Mouse (Mus musculus) bone marrow macrophage, adult 2 months (primary cell): Measurements from ENCODE around the gene Gcnt3. TPM values are rescaled to one million over a fixed set of nuclear protein-coding genes. Genes with fewer than 3 reads are reported as not detected.

ENCODE experiments used
- H3K27ac ChIP-seq: 2 replicates; pipeline ENCODE4 v1.5.1; 2012; ENCODE audit warnings: low read depth, low read length; ENCODE audit not compliant: insufficient read depth
- H3K4me1 ChIP-seq: 2 replicates; pipeline ENCODE4 v1.6.1; 2012; ENCODE audit warnings: low read length; ENCODE audit not compliant: control insufficient read depth, insufficient read depth
- H3K4me3 ChIP-seq: 2 replicates; pipeline ENCODE4 v1.5.1; 2012; ENCODE audit warnings: mild to moderate bottlenecking, low read length, moderate library complexity; ENCODE audit not compliant: insufficient read depth
- CTCF ChIP-seq: IDR thresholded peaks from 2 replicates; pipeline ENCODE4 v1.5.1; 2012; ENCODE audit warnings: low read depth, mild to moderate bottlenecking, low read length, moderate library complexity
- POLR2A ChIP-seq: IDR thresholded peaks from 2 replicates; pipeline ENCODE4 v1.6.1; 2012; ENCODE audit warnings: mild to moderate bottlenecking, low read depth, low read length, borderline replicate concordance
- polyA plus RNA-seq: library from polyadenylated mRNA; stranded (reverse); fragments of >200 nt; gene quantifications from 2 replicates; pipeline ENCODE4 v1.2.4, GENCODE M21; 2012; ENCODE audit not compliant: missing spikeins, insufficient read depth, insufficient read length

Gene Gcnt3
- polyA plus RNA-seq, 1 experiment = not detected

GRCm38 (mm10) chr9:70072387-70072786, 34.5 kb upstream of the Gcnt3 start:
- Histone ChIP-seq H3K4me3 (no peak overlapping the region), H3K27ac (no peak overlapping the region), H3K4me1 (no peaks in the 10 kb centered on the region)
- TF ChIP-seq POLR2A (no peak), CTCF (no peak)

GRCm38 (mm10) chr9:70069961-70070435, 32.1 kb upstream of the Gcnt3 start:
- TF ChIP-seq CTCF = no peak
- H3K4me1 ChIP-seq = no peaks in the 10 kb centered on the region
- no peak overlapping the region for H3K27ac ChIP-seq
- H3K4me3 ChIP-seq = no peak overlapping the region

GRCm38 (mm10) chr9:70067497-70067896, 29.6 kb upstream of the Gcnt3 start:
- no peak overlapping the region for H3K27ac ChIP-seq
- H3K4me3 ChIP-seq = no peak overlapping the region
- no peaks in the 10 kb centered on the region for H3K4me1 ChIP-seq
- TF ChIP-seq CTCF = no peak
- TF ChIP-seq POLR2A = no peak

- Histone ChIP-seq H3K4me3 (no peak overlapping the region), H3K4me1 (no peaks in the 10 kb centered on the region), H3K27ac (no peak overlapping the region)
- TF ChIP-seq CTCF (no peak), POLR2A (no peak)
These were observed 24.1 kb upstream of the Gcnt3 start for GRCm38 (mm10) chr9:70062012-70062411.

GRCm38 (mm10) chr9:70053411-70053810, 15.5 kb upstream of the Gcnt3 start:
- TF ChIP-seq POLR2A = no peak
- no peak for TF ChIP-seq CTCF
- H3K4me3 ChIP-seq = no peak overlapping the region
- peaks cover 10% of the 10 kb centered on the region for H3K4me1 ChIP-seq
- H3K27ac ChIP-seq = no peak overlapping the region

GRCm38 (mm10) chr9:70052730-70053129, 14.8 kb upstream of the Gcnt3 start:
- TF ChIP-seq POLR2A = no peak
- no peak for TF ChIP-seq CTCF
- H3K4me3 ChIP-seq = no peak overlapping the region
- no peak overlapping the region for H3K27ac ChIP-seq
- H3K4me1 ChIP-seq = peaks cover 10% of the 10 kb centered on the region

GRCm38 (mm10) chr9:70049839-70050238, 12.0 kb upstream of the Gcnt3 start:
- Histone ChIP-seq H3K4me1 (peaks cover 10% of the 10 kb centered on the region), H3K27ac (no peak overlapping the region), H3K4me3 (no peak overlapping the region)
- TF ChIP-seq CTCF = no peak
- TF ChIP-seq POLR2A = no peak

GRCm38 (mm10) chr9:70049416-70049783, 11.5 kb upstream of the Gcnt3 start:
- H3K4me1 ChIP-seq = peaks cover 10% of the 10 kb centered on the region
- no peak overlapping the region for H3K27ac ChIP-seq
- H3K4me3 ChIP-seq = no peak overlapping the region
- TF ChIP-seq CTCF = no peak

- Histone ChIP-seq H3K4me1 (peaks cover 10% of the 10 kb centered on the region), H3K4me3 (no peak overlapping the region), H3K27ac (no peak overlapping the region)
- TF ChIP-seq CTCF = no peak
These were observed 11.0 kb upstream of the Gcnt3 start for GRCm38 (mm10) chr9:70048751-70049415.

GRCm38 (mm10) chr9:70048280-70048679, 10.4 kb upstream of the Gcnt3 start:
- Histone ChIP-seq H3K4me1 (peaks cover 10% of the 10 kb centered on the region), H3K27ac (no peak overlapping the region)
- no peak for TF ChIP-seq POLR2A
- TF ChIP-seq CTCF = no peak

GRCm38 (mm10) chr9:70047839-70048238, 10.0 kb upstream of the Gcnt3 start:
- TF ChIP-seq POLR2A = no peak
- TF ChIP-seq CTCF = no peak
- H3K4me1 ChIP-seq = peaks cover 10% of the 10 kb centered on the region
- no peak overlapping the region for H3K27ac ChIP-seq
- H3K4me3 ChIP-seq = no peak overlapping the region

More at GRCm38 (mm10) chr9:70048280-70048679, 10.4 kb upstream of the Gcnt3 start:
- no peak overlapping the region for H3K4me3 ChIP-seq
